8 mouse cellular contexts compared by ENCODE assay signal in the genomic region with DNA sequence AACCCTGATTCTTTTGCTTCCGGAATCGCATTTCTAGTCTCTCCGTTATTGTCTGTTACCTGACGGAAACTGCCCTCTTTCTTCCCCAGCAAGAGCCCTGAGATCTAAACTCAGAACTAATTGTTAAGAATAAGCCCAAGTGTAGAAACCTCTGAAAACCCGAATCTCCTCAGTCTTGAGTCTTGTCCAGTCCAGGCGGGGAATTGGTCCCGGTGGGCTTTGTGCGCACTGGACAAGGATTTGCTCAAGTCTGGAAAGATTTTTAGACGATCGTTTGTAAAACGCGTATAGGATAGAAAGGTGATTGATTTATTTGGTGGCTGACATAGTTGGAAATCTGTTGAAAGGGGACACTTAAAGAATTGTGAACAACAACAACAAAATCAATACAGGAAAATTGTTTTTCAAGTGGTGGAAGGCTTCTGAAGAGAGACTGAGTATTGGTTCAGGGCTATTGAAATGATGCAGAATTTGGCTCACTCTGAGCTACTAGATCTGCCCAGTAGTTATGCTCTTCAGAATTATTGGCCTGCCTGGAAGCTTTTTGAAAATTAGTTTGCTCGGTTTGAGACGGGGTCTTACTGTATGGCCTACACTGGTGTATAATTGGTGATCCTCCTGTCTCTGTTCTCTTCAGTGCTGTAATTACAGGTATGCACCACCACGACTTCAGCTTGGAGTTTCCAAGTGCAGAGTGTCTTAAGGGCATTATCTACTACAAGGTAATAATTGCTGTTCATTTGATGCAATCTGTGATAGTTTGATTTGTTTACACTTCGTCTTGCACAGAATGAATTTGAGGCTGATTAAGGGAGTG. TPM values are rescaled to one million over a fixed set of nuclear protein-coding genes. Genes with fewer than 3 reads are reported as not detected.
A peak's percentile ranks its signal among the peaks of the same experiment; 100 is the strongest.
DNase-seq lines count a peak whose midpoint lies in the region; ATAC-seq and TF ChIP-seq lines count a peak whose summit lies in the region.

No protein-coding gene starts in this region.

- peaks cover 6% of the 10 kb centered on the region; the same call in 1 of the 2 replicates for H3K36me3 ChIP-seq in kidney, embryonic 16.5 days (ENCODE audit: insufficient read depth, low read length)
- H3K36me3 ChIP-seq in forebrain, embryonic 16.5 days (ENCODE audit: control insufficient read depth, insufficient read depth), result peaks cover 5% of the 10 kb centered on the region
- H3K36me3 ChIP-seq in liver, embryonic 16.5 days (ENCODE audit: control insufficient read depth, insufficient read depth), result no peaks in the 10 kb centered on the region

- no peak for DNase-seq in kidney, postnatal 36 days
- no peak for DNase-seq in Patski (ENCODE audit: low read depth, low spot score)
- no peak for DNase-seq in frontal cortex, postnatal 25 days (ENCODE audit: low spot score in 2 of 2)
- DNase-seq in thymus, adult 18-20 months, result no peak
- no peak for DNase-seq in cerebellum, postnatal 14 days

- H3K4me1 ChIP-seq in kidney, embryonic 16.5 days (ENCODE audit: insufficient read depth, low read length), result peaks cover 12% of the 10 kb centered on the region; the same call in 1 of the 2 replicates
- H3K4me1 ChIP-seq in forebrain, embryonic 16.5 days (replicated peaks; ENCODE audit: control insufficient read depth, insufficient read depth, low read length), result peaks cover 18% of the 10 kb centered on the region
- H3K4me1 ChIP-seq in liver, embryonic 16.5 days (ENCODE audit: control insufficient read depth, low read depth, low read length), result peaks cover 19% of the 10 kb centered on the region

- CTCF ChIA-PET in Patski (lab: Charles Lee), result interaction anchor here (0.8 to 1.8 kb wide), 4 partner anchors 14 to 25 kb away, joined by 3 to 6 read pairs (median 4); no protein-coding TSS in a partner anchor

- in situ Hi-C loops in Patski (cut with MboI; ENCODE audit: low pct_unique_long_range_greater_than_20kb), result no loop called here

- peak overlapping the region; percentile 79 for H3K4me2 ChIP-seq in kidney, embryonic 16.5 days (replicated peaks; ENCODE audit: low read depth, low read length)
- peak overlapping the region; percentile 68 for H3K4me2 ChIP-seq in forebrain, embryonic 16.5 days (ENCODE audit: low read length)
- H3K4me2 ChIP-seq in liver, embryonic 16.5 days (ENCODE audit: low read depth, low read length), result peak overlapping the region; percentile 76

- H3K9ac ChIP-seq in kidney, embryonic 16.5 days (replicated peaks; ENCODE audit: low read length), result peak overlapping the region; percentile 83
- peak overlapping the region; percentile 77 for H3K9ac ChIP-seq in forebrain, embryonic 16.5 days (replicated peaks; ENCODE audit: low read depth, low read length)
- H3K9ac ChIP-seq in liver, embryonic 16.5 days (ENCODE audit: low read depth, low read length), result peak overlapping the region; percentile 75

- peak; percentile 4 for TF ChIP-seq CTCF in Patski (IDR thresholded peaks at IDR 0.05)

- peak; percentile 68 for ATAC-seq in kidney, embryonic 16.5 days (ENCODE audit: low FRiP score, low TSS enrichment)
- ATAC-seq in Patski, result peak; percentile 18
- peak; percentile 24 for ATAC-seq in forebrain, embryonic 16.5 days
- peak; percentile 19 for ATAC-seq in liver, embryonic 16.5 days (ENCODE audit: low read depth)

- WGBS in kidney, embryonic 16.5 days, result 3% methylated on average over 16 of the region's 16 CpGs
- WGBS in forebrain, embryonic 16.5 days, result 6% methylated on average over 16 of the region's 16 CpGs
- 5% methylated on average over 16 of the region's 16 CpGs for WGBS in liver, embryonic 16.5 days (ENCODE audit: insufficient replicate concordance)

- peak overlapping the region; percentile 97 for H3K27ac ChIP-seq in kidney, embryonic 16.5 days (ENCODE audit: low read length)
- H3K27ac ChIP-seq in forebrain, embryonic 16.5 days (ENCODE audit: low read length), result peak overlapping the region; percentile 96
- peak overlapping the region; percentile 93 for H3K27ac ChIP-seq in liver, embryonic 16.5 days (ENCODE audit: low read length)

- H3K27me3 ChIP-seq in kidney, embryonic 16.5 days (ENCODE audit: insufficient read depth, low read length), result no peaks in the 10 kb centered on the region
- no peaks in the 10 kb centered on the region for H3K27me3 ChIP-seq in Patski
- no peaks in the 10 kb centered on the region for H3K27me3 ChIP-seq in forebrain, embryonic 16.5 days (replicated peaks; ENCODE audit: control insufficient read depth, insufficient read depth, low read length)
- no peaks in the 10 kb centered on the region for H3K27me3 ChIP-seq in liver, embryonic 16.5 days (ENCODE audit: control insufficient read depth, insufficient read depth, low read depth, low read length)

- peak overlapping the region; percentile 64 for H3K4me3 ChIP-seq in kidney, embryonic 16.5 days (ENCODE audit: low read length)
- H3K4me3 ChIP-seq in forebrain, embryonic 16.5 days (replicated peaks; ENCODE audit: low read length), result peak overlapping the region; percentile 61
- H3K4me3 ChIP-seq in liver, embryonic 16.5 days (ENCODE audit: low read depth, low read length), result peak overlapping the region; percentile 77

- H3K9me3 ChIP-seq in kidney, embryonic 16.5 days (ENCODE audit: low read length), result no peaks in the 10 kb centered on the region
- no peaks in the 10 kb centered on the region for H3K9me3 ChIP-seq in forebrain, embryonic 16.5 days (ENCODE audit: control insufficient read depth, low read length)
- H3K9me3 ChIP-seq in liver, embryonic 16.5 days (replicated peaks; ENCODE audit: control insufficient read depth, low read length), result no peaks in the 10 kb centered on the region

- POLR2A ChIA-PET in Patski (lab: Charles Lee), result interaction anchor here (0.5 to 1.0 kb wide), 2 partner anchors 11 to 70 kb away, joined by 3 to 5 read pairs; partner anchors contain the start of genes Cnpy4 and Taf6

RNA-seq across cellular contexts. Expression of gene Zscan21, which starts 0.7 kb away (rescaled TPM):
- polyA plus RNA-seq in kidney, embryonic 16.5 days (2015; fragmentation: Nextera tagmentation; extraction: Ambion mirVana), result 73.4 and 76.4 TPM in 2 replicates
- polyA plus RNA-seq in Patski (2021), result 60.4 TPM
- polyA plus RNA-seq in forebrain, embryonic 16.5 days (2015; fragmentation: Nextera tagmentation; extraction: Ambion mirVana), result 117 and 118 TPM in 2 replicates
- 14.6 and 15.1 TPM in 2 replicates for polyA plus RNA-seq in liver, embryonic 16.5 days (2015; fragmentation: Nextera tagmentation; extraction: Ambion mirVana)

RNA-seq across cellular contexts. Expression of gene Zkscan1, which starts 32.5 kb away (rescaled TPM):
- 22.7 and 25.7 TPM in 2 replicates for polyA plus RNA-seq in kidney, embryonic 16.5 days (2015; fragmentation: Nextera tagmentation; extraction: Ambion mirVana)
- polyA plus RNA-seq in Patski (2021), result 32.9 TPM
- 31.2 and 34.2 TPM in 2 replicates for polyA plus RNA-seq in forebrain, embryonic 16.5 days (2015; fragmentation: Nextera tagmentation; extraction: Ambion mirVana)
- 3.9 and 4.4 TPM in 2 replicates for polyA plus RNA-seq in liver, embryonic 16.5 days (2015; fragmentation: Nextera tagmentation; extraction: Ambion mirVana)

RNA-seq across cellular contexts. Expression of gene Zfp113, which starts 38.1 kb away (rescaled TPM):
- polyA plus RNA-seq in kidney, embryonic 16.5 days (2015; fragmentation: Nextera tagmentation; extraction: Ambion mirVana), result 22.1 and 29.5 TPM in 2 replicates
- polyA plus RNA-seq in Patski (2021), result 11.5 TPM
- polyA plus RNA-seq in forebrain, embryonic 16.5 days (2015; fragmentation: Nextera tagmentation; extraction: Ambion mirVana), result 39.4 and 43.9 TPM in 2 replicates
- 5.0 and 5.1 TPM in 2 replicates for polyA plus RNA-seq in liver, embryonic 16.5 days (2015; fragmentation: Nextera tagmentation; extraction: Ambion mirVana)

RNA-seq across cellular contexts. Expression of gene Cops6, which starts 43.5 kb away (rescaled TPM):
- 348 and 375 TPM in 2 replicates for polyA plus RNA-seq in kidney, embryonic 16.5 days (2015; fragmentation: Nextera tagmentation; extraction: Ambion mirVana)
- polyA plus RNA-seq in Patski (2021), result 274 TPM
- polyA plus RNA-seq in forebrain, embryonic 16.5 days (2015; fragmentation: Nextera tagmentation; extraction: Ambion mirVana), result 281 and 305 TPM in 2 replicates
- polyA plus RNA-seq in liver, embryonic 16.5 days (2015; fragmentation: Nextera tagmentation; extraction: Ambion mirVana), result 153 and 154 TPM in 2 replicates

RNA-seq across cellular contexts. Expression of gene Ap4m1, which starts 54.4 kb away (rescaled TPM):
- 26.1 and 29.5 TPM in 2 replicates for polyA plus RNA-seq in kidney, embryonic 16.5 days (2015; fragmentation: Nextera tagmentation; extraction: Ambion mirVana)
- 39.7 TPM for polyA plus RNA-seq in Patski (2021)
- polyA plus RNA-seq in forebrain, embryonic 16.5 days (2015; fragmentation: Nextera tagmentation; extraction: Ambion mirVana), result 27.8 and 31.9 TPM in 2 replicates
- 5.6 and 5.9 TPM in 2 replicates for polyA plus RNA-seq in liver, embryonic 16.5 days (2015; fragmentation: Nextera tagmentation; extraction: Ambion mirVana)

Comparison
In these comparisons a context has a peak if more than half of its experiments do, and no peak if none do; other contexts are left out.
1. ATAC-seq: peak in every context shown above with its lines; median percentile 68 in kidney, embryonic 16.5 days; 24 in forebrain, embryonic 16.5 days; 19 in liver, embryonic 16.5 days; 18 in Patski.